Mouse (Mus musculus) erythroid progenitor cell, adult 5-6 weeks (primary cell): ENCODE measurements around the gene Col23a1. TPM values are rescaled to one million over a fixed set of nuclear protein-coding genes. Genes with fewer than 3 reads are reported as not detected.

Experiments
- ATAC-seq: replicated peaks from 2 replicates; pipeline ENCODE4 v1.8.0; 2016; ENCODE audit warnings: moderate number of reproducible peaks, mild to moderate bottlenecking, moderate TSS enrichment, inconsistent platforms; ENCODE audit not compliant: poor library complexity, low FRiP score, severe bottlenecking
- total RNA-seq, 2 experiments: library from RNA; stranded (forward) in 1 of 2; stranded (reverse) in 1 of 2; fragments of 150-400 nt in 1 of 2; fragments of 186-747, 209-891 nt in 1 of 2; gene quantifications; 2 replicates each; pipeline versions ENCODE4 v1.2.3 to v1.2.4; 2015 to 2017; ENCODE audit warnings: low replicate concordance in 2 of 2

Gene Col23a1
- total RNA-seq, 2 experiments from 2014 or later: not detected

- ATAC-seq: no peak
These were observed 169.9 kb downstream of the Col23a1 start for GRCm38 (mm10) chr11:51459569-51460043.

- no peak for ATAC-seq
These were observed 179.0 kb downstream of the Col23a1 start for GRCm38 (mm10) chr11:51468737-51469136.

GRCm38 (mm10) chr11:51469341-51469831 is 179.7 kb downstream of the Col23a1 start:
- ATAC-seq: no peak

GRCm38 (mm10) chr11:51470383-51471144 is 180.8 kb downstream of the Col23a1 start:
- ATAC-seq: no peak

GRCm38 (mm10) chr11:51473686-51474085 is 184.0 kb downstream of the Col23a1 start:
- no peak for ATAC-seq

GRCm38 (mm10) chr11:51476543-51476942 is 186.8 kb downstream of the Col23a1 start:
- no peak for ATAC-seq

GRCm38 (mm10) chr11:51477571-51477970 is 187.9 kb downstream of the Col23a1 start:
- ATAC-seq: no peak

- no peak for ATAC-seq
These were observed 192.5 kb downstream of the Col23a1 start for GRCm38 (mm10) chr11:51482251-51482650.

- no peak for ATAC-seq
These were observed 195.4 kb downstream of the Col23a1 start for GRCm38 (mm10) chr11:51485051-51485521.

- no peak for ATAC-seq
These were observed 196.2 kb downstream of the Col23a1 start for GRCm38 (mm10) chr11:51485775-51486464.

GRCm38 (mm10) chr11:51488813-51489212 is 199.1 kb downstream of the Col23a1 start:
- ATAC-seq: no peak

- no peak for ATAC-seq
These were observed 203.7 kb downstream of the Col23a1 start for GRCm38 (mm10) chr11:51493421-51493820.

- no peak for ATAC-seq
These were observed 204.5 kb downstream of the Col23a1 start for GRCm38 (mm10) chr11:51494178-51494577.

- ATAC-seq: no peak
These were observed 210.1 kb downstream of the Col23a1 start for GRCm38 (mm10) chr11:51499776-51500175.

GRCm38 (mm10) chr11:51502431-51502851 is 212.7 kb downstream of the Col23a1 start:
- ATAC-seq: no peak

- no peak for ATAC-seq
These were observed 215.2 kb downstream of the Col23a1 start for GRCm38 (mm10) chr11:51504946-51505345.

GRCm38 (mm10) chr11:51508053-51508452 is 218.3 kb downstream of the Col23a1 start:
- ATAC-seq: no peak

GRCm38 (mm10) chr11:51509211-51509610 is 219.5 kb downstream of the Col23a1 start:
- ATAC-seq: no peak

GRCm38 (mm10) chr11:51513019-51513418 is 223.3 kb downstream of the Col23a1 start:
- no peak for ATAC-seq

- ATAC-seq: no peak
These were observed 225.6 kb downstream of the Col23a1 start for GRCm38 (mm10) chr11:51515346-51515745.

GRCm38 (mm10) chr11:51518100-51518499 is 228.4 kb downstream of the Col23a1 start:
- ATAC-seq: no peak
